Mouse (Mus musculus) midbrain, embryonic 16.5 days (tissue): ENCODE results near the gene Cenpi. TPM values are rescaled to one million over a fixed set of nuclear protein-coding genes. Genes with fewer than 3 reads are reported as not detected.
A peak's percentile ranks its signal among the peaks of the same experiment; 100 is the strongest.

Source experiments
- ATAC-seq: fragments of 200-750 bp; cut with Nextera tagmentation; 2 replicates; pipeline ENCODE4 v1.8.0; 2017; ENCODE audit warnings: moderate TSS enrichment
- H3K27ac ChIP-seq: fragments of 300-500 bp; sonication (generic); 2 replicates; pipeline ENCODE4 v1.5.1; 2014; ENCODE audit warnings: mild to moderate bottlenecking, low read length, mixed read lengths
- H3K27me3 ChIP-seq: fragments of 300-500 bp; sonication (generic); 2 replicates; pipeline ENCODE4 v1.6.1; 2014; ENCODE audit warnings: low read depth, low read length, mixed read lengths; ENCODE audit not compliant: control insufficient read depth, insufficient read depth
- H3K36me3 ChIP-seq: fragments of 300-500 bp; sonication (generic); 2 replicates; pipeline ENCODE4 v1.6.1; 2014; ENCODE audit warnings: mild to moderate bottlenecking, low read length, moderate library complexity, mixed read lengths; ENCODE audit not compliant: control insufficient read depth, insufficient read depth
- H3K4me1 ChIP-seq: fragments of 300-500 bp; sonication (generic); 2 replicates; pipeline ENCODE4 v1.6.1; 2014; ENCODE audit warnings: mild to moderate bottlenecking, low read length, mixed read lengths; ENCODE audit not compliant: control insufficient read depth, insufficient read depth
- H3K4me2 ChIP-seq: fragments of 300-500 bp; sonication (generic); 2 replicates; pipeline ENCODE4 v1.6.1; 2014; ENCODE audit warnings: mild to moderate bottlenecking, low read length, mixed read lengths
- H3K4me3 ChIP-seq: fragments of 300-500 bp; sonication (generic); 2 replicates; pipeline ENCODE4 v1.5.1; 2014; ENCODE audit warnings: low read depth, mild to moderate bottlenecking, low read length, moderate library complexity, mixed read lengths
- H3K9ac ChIP-seq: fragments of 300-500 bp; sonication (generic); 2 replicates; pipeline ENCODE4 v1.6.1; 2014; ENCODE audit warnings: low read depth, low read length, mixed read lengths
- H3K9me3 ChIP-seq: fragments of 300-500 bp; sonication (generic); replicated peaks from 2 replicates; pipeline ENCODE4 v1.6.1; 2014; ENCODE audit warnings: mild to moderate bottlenecking, low read length, mixed read lengths; ENCODE audit not compliant: control insufficient read depth, poor library complexity, severe bottlenecking
- WGBS: fragments of 180-500 bp; shearing (Covaris S2); extraction: QIAGEN DNeasy Blood & Tissue Kit; methylation state at CpG from one replicate; pipeline ENCODE4 v1.1.7; 2014; 5-methylcytosine and 5-hydroxymethylcytosine counted together
- polyA plus RNA-seq: library from polyadenylated mRNA; unstranded; fragments of >200 nt; fragmentation: Nextera tagmentation; extraction: Ambion mirVana; gene quantifications from 2 replicates; pipeline ENCODE4 v1.2.1, GENCODE M21; 2015

Gene Cenpi
- polyA plus RNA-seq, result 3.9 and 6.1 TPM in 2 replicates

- Histone ChIP-seq H3K9me3 (no peaks in the 10 kb centered on the region), H3K27ac (peak within 1 kb of the TSS; percentile 28; the same call in 1 of the 2 replicates), H3K4me3 (peak within 1 kb of the TSS; percentile 43), H3K9ac (peak within 1 kb of the TSS; percentile 46; the same call in 1 of the 2 replicates), H3K4me1 (no peaks in the 10 kb centered on the region), H3K27me3 (no peaks in the 10 kb centered on the region), H3K36me3 (no peaks in the 10 kb centered on the region), H3K4me2 (peak within 1 kb of the TSS; percentile 65)
- ATAC-seq, result peak; percentile 97
- WGBS, result 22% methylated on average over 35 of the region's 36 CpGs
These were observed at the start of gene Cenpi for GRCm38 (mm10) chrX:134307534-134308274. Gene Cenpi (plus strand): TSS chrX:134308084.

GRCm38 (mm10) chrX:134261191-134261590 lies 46.7 kb upstream of the Cenpi start:
- peak overlapping the region; percentile 14; the same call in 1 of the 2 replicates for H3K4me2 ChIP-seq
- ATAC-seq, result no peak
- whole genome bisulfite sequencing, result 46% methylated on average over 5 of the region's 5 CpGs
- H3K36me3 ChIP-seq, result no peaks in the 10 kb centered on the region
- no peaks in the 10 kb centered on the region for H3K27me3 ChIP-seq
- H3K9ac ChIP-seq, result no peak overlapping the region
- no peak overlapping the region for H3K4me3 ChIP-seq
- H3K4me1 ChIP-seq, result no peaks in the 10 kb centered on the region
- H3K27ac ChIP-seq, result peak overlapping the region; percentile 28; the same call in 1 of the 2 replicates
- H3K9me3 ChIP-seq, result no peaks in the 10 kb centered on the region

- no peak overlapping the region for H3K4me3 ChIP-seq
- H3K4me2 ChIP-seq, result no peak overlapping the region
- H3K9ac ChIP-seq, result no peak overlapping the region
- H3K27me3 ChIP-seq, result no peaks in the 10 kb centered on the region
- H3K4me1 ChIP-seq, result no peaks in the 10 kb centered on the region
- peak; percentile 84 for ATAC-seq
- peak overlapping the region; percentile 49; the same call in 1 of the 2 replicates for H3K27ac ChIP-seq
- 61% methylated on average over 11 of the region's 11 CpGs for WGBS
- no peaks in the 10 kb centered on the region for H3K9me3 ChIP-seq
- no peaks in the 10 kb centered on the region for H3K36me3 ChIP-seq
These were observed 45.8 kb upstream of the Cenpi start for GRCm38 (mm10) chrX:134262129-134262528.

- Histone ChIP-seq H3K4me2 (no peak overlapping the region), H3K9ac (no peak overlapping the region), H3K27ac (no peak overlapping the region), H3K4me3 (no peak overlapping the region), H3K27me3 (no peaks in the 10 kb centered on the region), H3K4me1 (no peaks in the 10 kb centered on the region), H3K36me3 (no peaks in the 10 kb centered on the region), H3K9me3 (no peaks in the 10 kb centered on the region)
- ATAC-seq, result no peak
- 21% methylated on average over 6 of the region's 6 CpGs for WGBS
These were observed 32.2 kb upstream of the Cenpi start for GRCm38 (mm10) chrX:134275715-134276114.

GRCm38 (mm10) chrX:134276275-134277160 lies 31.4 kb upstream of the Cenpi start, which contains the start of gene Trmt2b:
Gene Trmt2b (minus strand): TSS chrX:134276984.
- Histone ChIP-seq H3K27me3 (no peaks in the 10 kb centered on the region), H3K9me3 (no peaks in the 10 kb centered on the region), H3K4me2 (peak within 1 kb of the TSS; percentile 61), H3K9ac (peak within 1 kb of the TSS; percentile 55; the same call in 1 of the 2 replicates), H3K36me3 (no peaks in the 10 kb centered on the region), H3K4me3 (peak within 1 kb of the TSS; percentile 43), H3K4me1 (no peaks in the 10 kb centered on the region), H3K27ac (no peak within 1 kb of the TSS)
- 18% methylated on average over 22 of the region's 26 CpGs for WGBS
- ATAC-seq, result peak; percentile 84

- Histone ChIP-seq H3K9ac (no peak overlapping the region), H3K4me3 (no peak overlapping the region), H3K27me3 (no peaks in the 10 kb centered on the region), H3K36me3 (no peaks in the 10 kb centered on the region), H3K4me1 (no peaks in the 10 kb centered on the region), H3K27ac (no peak overlapping the region), H3K4me2 (no peak overlapping the region), H3K9me3 (no peaks in the 10 kb centered on the region)
- ATAC-seq, result no peak
- WGBS, result 88% methylated on average over 3 of the region's 3 CpGs
These were observed 27.4 kb upstream of the Cenpi start for GRCm38 (mm10) chrX:134280531-134280930.

- ATAC-seq, result no peak
- Histone ChIP-seq H3K27ac (no peak overlapping the region), H3K9me3 (no peaks in the 10 kb centered on the region), H3K4me2 (no peak overlapping the region), H3K9ac (no peak overlapping the region), H3K4me1 (no peaks in the 10 kb centered on the region), H3K4me3 (no peak overlapping the region), H3K27me3 (no peaks in the 10 kb centered on the region), H3K36me3 (no peaks in the 10 kb centered on the region)
- 73% methylated on average over 2 of the region's 2 CpGs for WGBS
These were observed 22.8 kb upstream of the Cenpi start for GRCm38 (mm10) chrX:134285102-134285501.

GRCm38 (mm10) chrX:134285791-134286190 lies 22.1 kb upstream of the Cenpi start:
- H3K4me3 ChIP-seq, result no peak overlapping the region
- H3K4me2 ChIP-seq, result no peak overlapping the region
- H3K27ac ChIP-seq, result no peak overlapping the region
- no peak for ATAC-seq
- 33% methylated on average over 4 of the region's 4 CpGs for WGBS
- no peaks in the 10 kb centered on the region for H3K27me3 ChIP-seq
- H3K9me3 ChIP-seq, result no peaks in the 10 kb centered on the region
- no peak overlapping the region for H3K9ac ChIP-seq
- no peaks in the 10 kb centered on the region for H3K4me1 ChIP-seq
- no peaks in the 10 kb centered on the region for H3K36me3 ChIP-seq
